In genomic region chr2:90825515-90826172, GRCm38 (mm10) we compare ENCODE assay signal across 23 mouse cellular contexts. TPM values are rescaled to one million over a fixed set of nuclear protein-coding genes. Genes with fewer than 3 reads are reported as not detected.
DNase-seq lines count a peak whose midpoint lies in the region; ATAC-seq lines count a peak whose summit lies in the region.
"Had no signal": no experiment of that assay in that cellular context is flagged by ENCODE, and none has a peak within 500 bp of the region (broad histone marks: within the 10 kb centered on the region; RNA-seq: fewer than 3 reads in every experiment).

No protein-coding gene starts in this region.

- peak; percentile 34; the same call in 1 of the 2 replicates for ATAC-seq in lung, embryonic 16.5 days (ENCODE audit: low read depth)
- no peak for ATAC-seq in granulocyte monocyte progenitor cell, adult 5-6 weeks (replicated peaks; ENCODE audit: poor library complexity, severe bottlenecking)
- ATAC-seq: forebrain, embryonic 14.5 days; intestine, embryonic 16.5 days had no signal

- H3K27ac ChIP-seq in lung, embryonic 16.5 days (ENCODE audit: low read length) = no peak overlapping the region
- H3K27ac ChIP-seq: embryonic facial prominence, embryonic 15.5 days; forebrain, embryonic 10.5 days; heart, embryonic 10.5 days; hindbrain, embryonic 10.5 days; hindbrain, embryonic 15.5 days had no signal

- DNase-seq in NIH3T3 (ENCODE audit: low read depth) = peak; percentile 23
- peak; percentile 38 for DNase-seq in brain, adult 2 months (ENCODE audit: low read depth, low spot score)
- DNase-seq in lung, postnatal 25 days (ENCODE audit: low spot score) = peak; percentile 47
- no peak for DNase-seq in frontal cortex, postnatal 36 days (ENCODE audit: low spot score in 2 of 2)
- no peak for DNase-seq in left cerebral cortex, postnatal 36 days (ENCODE audit: low spot score in 2 of 2)
- DNase-seq: adrenal gland, adult 8-10 months; adrenal gland, postnatal 36 days; cerebellum, adult 11 months; cerebellum, postnatal 14 days; embryo, embryonic 11 days; gastrocnemius, postnatal 10 days; heart, postnatal 14 days had no signal

- no peaks in the 10 kb centered on the region for H3K4me1 ChIP-seq in lung, embryonic 16.5 days (replicated peaks; ENCODE audit: control insufficient read depth, insufficient read depth, low read length)
- H3K4me1 ChIP-seq: embryonic facial prominence, embryonic 15.5 days; forebrain, embryonic 10.5 days; heart, embryonic 10.5 days; hindbrain, embryonic 10.5 days; hindbrain, embryonic 15.5 days had no signal

- no peaks in the 10 kb centered on the region for H3K36me3 ChIP-seq in lung, embryonic 16.5 days (ENCODE audit: control insufficient read depth, insufficient read depth, low read length)
- H3K36me3 ChIP-seq: embryonic facial prominence, embryonic 15.5 days; forebrain, embryonic 10.5 days; heart, embryonic 10.5 days; hindbrain, embryonic 10.5 days; hindbrain, embryonic 15.5 days had no signal

- H3K4me2 ChIP-seq in lung, embryonic 16.5 days (ENCODE audit: low read depth, low read length) = no peak overlapping the region
- H3K4me2 ChIP-seq: embryonic facial prominence, embryonic 15.5 days; hindbrain, embryonic 15.5 days had no signal

- H3K9ac ChIP-seq in lung, embryonic 16.5 days (ENCODE audit: low read length) = no peak overlapping the region
- H3K9ac ChIP-seq: embryonic facial prominence, embryonic 15.5 days; hindbrain, embryonic 15.5 days had no signal

- no peaks in the 10 kb centered on the region for H3K9me3 ChIP-seq in lung, embryonic 16.5 days (ENCODE audit: control insufficient read depth, low read length)
- H3K9me3 ChIP-seq: embryonic facial prominence, embryonic 15.5 days; forebrain, embryonic 10.5 days; heart, embryonic 10.5 days; hindbrain, embryonic 10.5 days; hindbrain, embryonic 15.5 days had no signal

- intact Hi-C loops in left cerebral cortex, postnatal 36 days (cut with DNase I) = no loop called here

- H3K4me3 ChIP-seq in lung, embryonic 16.5 days (ENCODE audit: low read length) = no peak overlapping the region
- H3K4me3 ChIP-seq: embryonic facial prominence, embryonic 15.5 days; erythroblast, embryonic 14.5 days; forebrain, embryonic 10.5 days; heart, embryonic 10.5 days; hindbrain, embryonic 10.5 days; hindbrain, embryonic 15.5 days had no signal

- H3K27me3 ChIP-seq in lung, embryonic 16.5 days (ENCODE audit: control insufficient read depth, insufficient read depth, low read depth, low read length) = no peaks in the 10 kb centered on the region
- H3K27me3 ChIP-seq: embryonic facial prominence, embryonic 15.5 days; hindbrain, embryonic 15.5 days had no signal

- WGBS in lung, embryonic 16.5 days = 49% methylated on average over 11 of the region's 11 CpGs

RNA-seq across cellular contexts. Expression of gene Mtch2, which starts 21.3 kb away (rescaled TPM):
- polyA plus RNA-seq in lung, embryonic 16.5 days (2015; fragmentation: Nextera tagmentation; extraction: Ambion mirVana) = 198 and 199 TPM in 2 replicates
- 152 and 169 TPM in 2 replicates for total RNA-seq in granulocyte monocyte progenitor cell, adult 5-6 weeks (2014; fragmentation: Nextera tagmentation)
- 206 and 241 TPM in 2 replicates for total RNA-seq in granulocyte monocyte progenitor cell, adult 5-6 weeks (2017)
- 100 to 1,000 TPM in 1 of 2 experiments, 10 to 100 TPM in 1; 97.5 to 124 TPM for total RNA-seq in left cerebral cortex, postnatal 36 days (2021)

RNA-seq across cellular contexts. Expression of gene Agbl2, which starts 43.1 kb away (rescaled TPM):
- 2.4 and 2.5 TPM in 2 replicates for polyA plus RNA-seq in lung, embryonic 16.5 days (2015; fragmentation: Nextera tagmentation; extraction: Ambion mirVana)
- not detected in 2 replicates for total RNA-seq in granulocyte monocyte progenitor cell, adult 5-6 weeks (2014; fragmentation: Nextera tagmentation)
- not detected in 2 replicates for total RNA-seq in granulocyte monocyte progenitor cell, adult 5-6 weeks (2017)
- total RNA-seq in left cerebral cortex, postnatal 36 days (2021) = under 1 TPM; 0.37 to 0.82 TPM
- total RNA-seq: common myeloid progenitor, adult 5-6 weeks had no signal
- polyA plus RNA-seq: erythroblast, embryonic 14.5 days had no signal

Comparison
In these comparisons a context has a peak if more than half of its experiments do, and no peak if none do; other contexts are left out.
1. DNase-seq: peak in NIH3T3 (single experiment), brain, adult 2 months (single experiment) and lung, postnatal 25 days (single experiment); none in frontal cortex, postnatal 36 days (0 of 2) and left cerebral cortex, postnatal 36 days (0 of 2).